ENCODE assay signal across 8 mouse cellular contexts in the genomic region with DNA sequence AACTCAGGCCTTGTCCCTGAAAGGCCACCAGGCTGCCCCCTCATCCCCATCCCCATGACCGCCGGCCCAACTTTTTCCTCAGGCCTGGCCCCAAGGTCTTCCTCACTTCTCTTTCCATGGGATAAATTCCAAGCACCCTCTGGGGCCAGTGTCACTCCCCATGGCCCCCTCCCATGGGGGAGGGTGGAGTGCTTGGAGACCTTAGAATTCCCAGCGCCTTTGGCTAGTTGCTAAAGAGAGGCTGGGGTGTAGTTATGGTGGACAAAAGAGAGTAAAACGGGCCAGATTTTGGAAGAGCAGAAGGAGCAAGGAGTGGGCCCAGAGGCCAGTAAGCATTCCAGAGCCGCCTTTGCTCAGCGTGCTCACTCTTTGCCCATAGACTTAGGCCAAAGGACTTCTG. TPM values are rescaled to one million over a fixed set of nuclear protein-coding genes. Genes with fewer than 3 reads are reported as not detected.
DNase-seq lines count a peak whose midpoint lies in the region; ATAC-seq and TF ChIP-seq lines count a peak whose summit lies in the region.

A gene (minus strand): TSS at position 101 of the 400 bp plus-strand sequence.

- peak; percentile 32 for DNase-seq in kidney, postnatal 0 days (ENCODE audit: low spot score)
- DNase-seq in kidney, adult 8-10 months, result no peak
- DNase-seq in adrenal gland, postnatal 36 days, result no peak
- no peak for DNase-seq in gonadal fat pad, adult 2 months (ENCODE audit: low read depth)
- no peak for DNase-seq in layer of hippocampus, postnatal 14 days (ENCODE audit: low spot score in 2 of 2)
- DNase-seq in cerebellum, postnatal 36 days, result no peak
- DNase-seq in thymus, postnatal 14 days, result no peak

- peaks cover 11% of the 10 kb centered on the region for H3K4me1 ChIP-seq in kidney, postnatal 0 days (replicated peaks; ENCODE audit: insufficient read depth, low read length)
- peaks cover 20% of the 10 kb centered on the region for H3K4me1 ChIP-seq in midbrain, embryonic 16.5 days (ENCODE audit: control insufficient read depth, insufficient read depth, low read length)

- H3K27ac ChIP-seq in kidney, postnatal 0 days, result peak within 1 kb of the TSS; percentile 85
- peak within 1 kb of the TSS; percentile 90 for H3K27ac ChIP-seq in midbrain, embryonic 16.5 days (ENCODE audit: low read length)

- H3K36me3 ChIP-seq in kidney, postnatal 0 days (ENCODE audit: insufficient read depth, low read length), result 0 out of 2 replicates have a peak, but pooled peaks cover 4% of the 10 kb centered on the region
- no peaks in the 10 kb centered on the region for H3K36me3 ChIP-seq in midbrain, embryonic 16.5 days (ENCODE audit: control insufficient read depth, insufficient read depth, low read length)

- H3K9me3 ChIP-seq in kidney, postnatal 0 days (replicated peaks; ENCODE audit: low read length), result no peaks in the 10 kb centered on the region
- H3K9me3 ChIP-seq in midbrain, embryonic 16.5 days (replicated peaks; ENCODE audit: control insufficient read depth, low read length, poor library complexity, severe bottlenecking), result no peaks in the 10 kb centered on the region

- H3K27me3 ChIP-seq in kidney, postnatal 0 days (ENCODE audit: insufficient read depth, low read length), result no peaks in the 10 kb centered on the region
- no peaks in the 10 kb centered on the region for H3K27me3 ChIP-seq in midbrain, embryonic 16.5 days (ENCODE audit: control insufficient read depth, insufficient read depth, low read depth, low read length)

- H3K9ac ChIP-seq in kidney, postnatal 0 days (ENCODE audit: low read depth, low read length), result peak within 1 kb of the TSS; percentile 95
- H3K9ac ChIP-seq in midbrain, embryonic 16.5 days (ENCODE audit: low read depth, low read length), result peak within 1 kb of the TSS; percentile 94

- no peak for TF ChIP-seq CTCF in kidney, postnatal 0 days (IDR thresholded peaks at IDR 0.05; ENCODE audit: low read depth)

- 44% methylated on average over 6 of the region's 6 CpGs for WGBS in kidney, postnatal 0 days
- 29% methylated on average over 6 of the region's 6 CpGs for WGBS in midbrain, embryonic 16.5 days

- ATAC-seq in kidney, postnatal 0 days (replicated peaks; ENCODE audit: low FRiP score, low read depth), result no peak; the same call in 1 of the 2 replicates
- ATAC-seq in midbrain, embryonic 16.5 days, result 0 out of 2 replicates have a peak, but pooled peaks have one; percentile 1

- peak within 1 kb of the TSS; percentile 85 for H3K4me3 ChIP-seq in kidney, postnatal 0 days (replicated peaks; ENCODE audit: low read depth, low read length)
- peak within 1 kb of the TSS; percentile 77 for H3K4me3 ChIP-seq in midbrain, embryonic 16.5 days (ENCODE audit: low read depth, low read length)

- H3K4me2 ChIP-seq in kidney, postnatal 0 days (ENCODE audit: low read length), result peak within 1 kb of the TSS; percentile 93
- H3K4me2 ChIP-seq in midbrain, embryonic 16.5 days (ENCODE audit: low read length), result peak within 1 kb of the TSS; percentile 87

RNA-seq across cellular contexts. Expression of the gene that starts here (rescaled TPM):
- 81.0 and 88.4 TPM in 2 replicates for polyA plus RNA-seq in kidney, postnatal 0 days (2015; fragmentation: Nextera tagmentation; extraction: Ambion mirVana)
- total RNA-seq in adrenal gland, postnatal 36 days (2021), result 100 to 1,000 TPM in 1 of 2 experiments, 10 to 100 TPM in 1; 84.0 to 156 TPM
- 161 and 230 TPM in 2 replicates for polyA plus RNA-seq in gonadal fat pad, adult 2 months (2012; rRNA removed)
- total RNA-seq in layer of hippocampus, postnatal 14 days (2021), result 100 to 1,000 TPM; 266 to 270 TPM
- polyA plus RNA-seq in midbrain, embryonic 16.5 days (2015; fragmentation: Nextera tagmentation; extraction: Ambion mirVana), result 83.6 and 98.8 TPM in 2 replicates
